Mouse (Mus musculus) retina, postnatal 7 days (tissue): ENCODE results near the gene Cisd3.
"Not testable (repeated sequence)": the region's sequence is repeated elsewhere in the genome, so short reads cannot be mapped to it uniquely, and the experiment has no call there.

Source experiments
- DNase-seq: peaks from one replicate; pipeline ENCODE4 v3.0.0-alpha.2; 2012; ENCODE audit warnings: low read depth, low spot score

The Cisd3 gene

DNA sequence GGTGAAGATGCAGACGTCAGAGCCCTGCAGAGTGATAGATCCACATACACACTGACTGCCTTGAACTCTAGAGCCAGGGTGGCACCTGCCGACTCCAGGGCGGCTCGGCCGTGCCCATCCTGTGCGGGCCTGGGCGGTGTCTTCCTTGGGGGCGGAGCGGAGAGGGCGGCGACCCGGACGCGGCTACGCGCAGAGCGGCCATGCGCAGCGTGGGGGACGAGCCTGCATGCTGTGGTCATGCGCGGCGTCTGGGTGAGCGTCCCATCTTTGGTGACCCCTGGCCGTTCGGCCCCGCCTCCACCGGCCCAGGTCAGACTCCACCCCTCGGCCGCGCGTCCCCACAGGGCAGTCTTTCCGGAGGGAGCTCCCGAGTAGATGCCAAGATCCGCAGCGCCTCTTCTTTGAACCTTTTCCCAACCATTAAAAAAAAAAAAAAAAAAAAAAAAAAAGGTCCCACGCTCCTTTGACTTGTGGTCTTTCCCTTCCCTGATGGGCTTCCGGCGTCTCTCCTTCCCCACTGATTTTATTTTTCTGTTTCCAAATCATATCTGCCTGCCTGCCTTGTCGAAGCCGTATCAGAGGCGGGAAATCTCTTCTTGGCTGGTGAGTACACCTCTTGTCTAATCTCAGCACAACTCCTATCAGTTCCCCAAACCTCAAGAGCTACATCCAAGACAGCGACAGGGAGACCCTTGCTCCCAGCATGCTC lies at the start of gene Cisd3:
Cisd3 (plus strand) TSS at position 214 of the 709 bp plus-strand sequence.
- DNase-seq, result peak; percentile 68

DNA sequence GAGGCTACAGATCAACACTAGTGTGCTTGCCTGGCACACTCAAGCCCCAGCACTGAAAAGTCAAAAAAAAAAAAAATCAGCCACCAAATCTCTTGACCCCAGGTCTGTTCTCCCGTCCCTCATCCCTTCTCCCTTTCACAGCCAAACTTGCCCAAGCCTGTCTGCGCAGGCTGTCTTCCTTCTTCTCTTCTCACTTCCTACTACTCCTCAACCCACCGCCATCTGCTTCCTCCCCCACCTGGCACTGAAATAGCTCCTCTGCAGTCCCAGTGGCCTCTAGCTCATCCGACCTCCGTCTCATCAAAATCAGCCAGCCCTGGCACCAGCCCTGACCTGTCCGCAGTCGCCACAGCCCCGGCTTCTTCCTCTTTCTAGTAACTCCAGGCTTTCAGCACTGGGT lies 44.0 kb upstream of the Cisd3 start:
- no peak for DNase-seq

- no peak for DNase-seq
These were observed 42.9 kb upstream of the Cisd3 start for GRCm38 (mm10) chr11:97642746-97643145.

DNA sequence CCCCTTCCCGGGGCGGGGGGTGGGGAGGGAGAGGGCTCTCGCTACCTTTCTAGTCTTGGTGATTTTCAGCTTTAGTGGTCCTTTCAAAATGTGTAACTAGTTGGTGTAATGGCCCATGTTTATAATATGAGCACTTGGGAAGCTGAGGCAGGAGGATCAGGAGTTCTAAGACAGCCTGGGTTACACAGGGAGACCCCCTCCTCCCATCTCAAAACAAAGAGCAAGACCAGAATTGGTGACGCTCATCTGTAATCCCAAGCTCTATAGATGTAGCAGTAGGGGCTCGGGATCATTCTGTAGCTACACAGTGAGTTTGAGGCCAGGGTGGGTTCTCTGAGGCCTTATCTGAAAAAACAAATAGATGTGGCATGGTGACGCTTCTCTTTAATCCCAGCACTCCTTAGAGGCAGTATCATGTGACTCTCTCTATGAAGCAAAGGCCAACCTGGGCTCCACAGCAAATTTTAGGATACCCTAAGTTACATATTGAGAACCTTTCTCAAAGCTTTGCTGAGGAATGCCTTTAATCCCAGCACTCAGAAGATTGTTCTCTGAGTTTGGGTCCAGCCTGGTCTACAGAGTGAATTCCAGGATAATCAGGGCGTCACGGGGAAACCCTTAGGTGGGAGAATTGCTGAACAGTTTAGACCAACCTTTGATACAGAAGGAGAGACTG lies 42.1 kb upstream of the Cisd3 start:
- no peak for DNase-seq

GRCm38 (mm10) chr11:97644834-97645233 lies 40.8 kb upstream of the Cisd3 start:
- DNase-seq, result no peak

DNA sequence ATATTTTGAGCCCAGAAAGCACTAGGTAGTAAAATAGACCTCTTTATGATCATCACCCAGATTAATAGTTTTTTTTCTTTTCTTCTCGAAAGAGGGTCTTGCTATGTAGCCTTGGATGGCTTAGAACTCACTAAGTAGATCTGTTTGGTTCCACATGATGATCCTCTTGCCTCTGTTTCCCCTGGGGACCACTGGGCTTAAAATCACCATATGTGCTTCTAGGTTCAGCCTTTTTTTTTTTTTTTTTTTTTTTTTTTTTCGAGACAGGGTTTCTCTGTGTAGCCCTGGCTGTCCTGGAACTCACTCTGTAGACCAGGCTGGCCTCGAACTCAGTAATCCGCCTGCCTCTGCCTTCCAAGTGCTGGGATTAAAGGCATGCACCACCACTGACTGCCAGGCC lies 37.1 kb upstream of the Cisd3 start:
- not testable (repeated sequence) for DNase-seq

GRCm38 (mm10) chr11:97650341-97650740 lies 35.3 kb upstream of the Cisd3 start:
- DNase-seq, result no peak

DNA sequence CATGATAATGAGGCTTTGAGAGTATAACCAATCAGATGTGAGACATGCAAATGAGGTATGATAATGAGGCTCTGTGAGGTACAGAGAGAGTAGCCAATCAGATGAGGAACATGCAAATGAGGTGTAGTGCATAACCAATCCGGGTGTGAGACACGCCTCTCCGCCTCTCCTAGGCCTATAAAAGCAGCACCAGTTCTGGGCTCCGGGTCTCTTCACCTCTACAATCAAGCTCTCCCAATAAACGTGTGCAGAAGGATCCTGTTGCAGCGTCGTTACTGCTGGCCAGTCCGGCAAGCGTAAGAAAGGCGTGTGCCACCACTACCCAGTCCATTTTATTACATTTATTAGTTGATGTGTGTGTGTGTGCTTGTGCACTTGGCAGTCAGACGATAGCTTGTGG lies 32.2 kb upstream of the Cisd3 start:
- not testable (repeated sequence) for DNase-seq

DNA sequence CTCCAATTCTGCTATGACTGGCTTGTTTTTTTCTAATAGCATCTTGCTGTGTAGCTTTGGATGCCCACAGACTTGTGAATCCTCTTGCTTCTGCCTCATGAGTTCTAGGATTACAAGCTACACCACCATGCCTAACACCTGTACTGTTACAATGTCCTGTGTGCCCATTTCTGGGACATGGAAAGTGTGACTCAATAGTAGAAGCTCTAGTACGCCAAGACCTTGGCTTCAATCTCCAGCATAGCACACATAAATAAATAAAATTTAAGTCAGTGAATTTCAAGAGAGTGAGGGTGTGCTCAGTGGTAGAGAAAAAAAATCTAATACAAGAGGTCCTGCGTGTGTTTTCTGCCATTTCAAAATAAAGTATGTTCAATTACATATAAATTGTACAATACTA lies 31.4 kb upstream of the Cisd3 start:
- DNase-seq, result no peak

GRCm38 (mm10) chr11:97656269-97656971 lies 29.2 kb upstream of the Cisd3 start:
- no peak for DNase-seq

DNA sequence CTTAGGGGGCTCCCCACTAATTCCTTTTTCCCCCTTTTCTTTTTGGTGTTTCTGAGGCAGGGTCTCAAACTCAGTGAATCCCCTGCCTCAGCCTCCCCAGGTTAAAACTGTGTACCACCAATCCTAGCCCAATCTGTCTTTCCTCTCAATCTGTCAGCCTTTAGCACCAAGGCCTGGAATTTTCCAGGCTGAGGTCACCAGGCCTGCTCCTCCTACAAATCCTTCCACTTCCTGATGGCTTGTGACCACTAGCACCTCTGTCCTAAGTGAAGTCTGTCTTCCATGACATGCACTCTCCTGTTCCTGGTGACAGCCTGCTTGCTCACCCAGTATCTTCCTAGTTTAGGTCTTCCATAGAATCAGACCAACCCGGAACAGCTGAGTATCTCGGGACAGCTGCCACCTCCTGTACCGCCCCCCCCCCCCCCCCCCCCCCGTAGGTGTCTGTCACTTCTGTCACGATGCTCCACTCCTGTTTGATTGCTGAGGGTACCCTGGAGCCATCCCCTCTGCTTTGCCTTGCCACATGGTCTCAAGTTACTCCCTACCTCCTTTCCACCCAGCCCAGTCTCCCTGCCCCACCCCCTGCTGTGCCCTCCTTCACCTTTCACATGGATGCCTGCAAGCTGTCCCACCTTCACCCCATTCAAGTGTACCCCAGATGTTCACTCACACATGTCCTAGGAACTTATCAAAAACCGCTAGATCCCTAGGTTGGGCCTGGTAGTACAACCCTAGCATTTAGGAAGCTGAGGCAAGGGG lies 28.3 kb upstream of the Cisd3 start:
- DNase-seq, result no peak

DNA sequence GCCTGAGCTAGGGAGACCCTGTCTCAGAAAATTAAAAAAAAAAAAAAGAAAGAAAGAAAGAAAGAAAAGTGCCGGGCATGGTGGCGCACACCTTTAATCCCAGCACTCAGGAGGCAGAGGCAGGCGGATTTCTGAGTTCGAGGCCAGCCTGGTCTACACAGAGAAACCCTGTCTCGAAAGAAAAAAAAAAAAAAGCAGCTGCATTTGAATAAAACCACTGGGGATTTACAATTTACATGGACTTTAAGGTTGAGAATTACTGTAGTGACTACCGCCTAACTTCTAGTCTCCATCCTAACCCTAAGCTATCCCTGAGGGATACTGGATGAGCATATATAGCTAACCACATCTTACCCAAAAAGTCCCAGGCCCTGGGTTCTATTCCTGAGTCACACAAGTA lies 27.7 kb upstream of the Cisd3 start:
- not testable (repeated sequence) for DNase-seq

GRCm38 (mm10) chr11:97658751-97659266 lies 26.8 kb upstream of the Cisd3 start:
- DNase-seq, result no peak

DNA sequence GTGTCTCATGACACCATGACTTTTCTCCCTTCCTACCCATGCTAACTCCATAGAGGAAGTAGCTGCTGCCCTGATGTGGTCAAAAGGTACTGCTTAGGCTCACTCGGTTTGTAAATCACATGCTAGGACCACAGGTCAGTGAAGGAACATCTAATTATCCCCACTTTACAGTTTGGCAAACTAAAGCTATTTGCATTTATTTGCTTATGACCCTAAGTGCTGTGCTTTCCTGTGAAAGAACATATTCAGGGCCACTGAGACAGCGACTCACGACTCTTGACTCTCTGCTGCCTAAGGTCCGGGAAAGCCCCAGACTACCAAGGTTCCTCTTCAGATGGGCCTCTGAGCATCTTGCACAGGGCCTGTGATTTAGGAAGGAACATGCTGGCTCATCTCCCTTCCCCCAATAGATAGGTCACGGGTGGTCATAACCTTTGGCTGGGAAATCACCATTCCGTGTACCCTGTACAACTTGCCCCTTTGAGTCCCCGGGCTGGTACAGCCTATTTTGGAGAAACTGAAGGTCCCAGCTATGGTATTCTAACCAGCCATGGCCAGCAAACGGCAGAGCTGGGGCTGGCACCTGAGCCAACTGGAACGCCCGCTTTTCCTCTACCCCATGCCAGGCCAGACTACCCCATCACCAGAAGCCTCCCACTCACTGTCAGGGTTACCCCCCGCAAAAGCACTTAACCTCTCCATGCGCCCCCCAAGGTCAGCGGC lies 26.2 kb upstream of the Cisd3 start:
- DNase-seq, result no peak

GRCm38 (mm10) chr11:97659990-97660714 lies 25.5 kb upstream of the Cisd3 start:
- peak; percentile 65 for DNase-seq

- DNase-seq, result no peak
These were observed 24.6 kb upstream of the Cisd3 start for GRCm38 (mm10) chr11:97660734-97661647.

DNA sequence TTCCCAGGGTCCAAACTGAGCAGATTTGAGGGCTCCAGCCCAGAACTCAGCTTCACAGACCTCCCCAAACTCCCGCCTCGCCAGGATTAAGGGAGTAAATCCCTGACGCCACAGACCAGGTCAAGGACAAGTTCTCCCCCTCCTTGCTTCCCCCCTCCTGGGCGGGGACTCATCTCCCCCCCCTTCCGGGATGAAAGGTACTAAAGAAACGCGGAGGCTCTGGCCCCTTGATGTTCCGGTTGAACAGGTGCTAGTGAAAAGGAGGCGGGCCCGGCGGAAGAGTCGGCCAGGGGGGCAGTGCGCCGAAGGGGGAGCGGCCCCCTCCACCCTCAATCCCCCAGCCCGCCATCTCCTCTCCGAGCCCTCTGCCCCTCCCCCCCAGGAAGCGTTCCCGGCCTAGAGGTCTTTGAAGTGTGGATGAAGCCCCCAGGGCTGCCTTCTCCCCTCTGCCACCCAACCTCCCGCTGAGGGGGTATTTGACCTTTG lies 23.9 kb upstream of the Cisd3 start:
- DNase-seq, result peak; percentile 67

GRCm38 (mm10) chr11:97662207-97662892 lies 23.3 kb upstream of the Cisd3 start:
- DNase-seq, result no peak
